Mouse (Mus musculus) right cerebral cortex, postnatal 36 days (tissue): ENCODE data around the gene Paqr6.

Source experiments
- DNase-seq, 2 experiments: peaks; one replicate each; pipeline ENCODE4 v3.0.0; 2022; ENCODE audit warnings: low spot score in 2 of 2, mixed read lengths in 1 of 2

The Paqr6 gene

GRCm38 (mm10) chr3:88364337-88364736 is at the start of gene Paqr6:
Paqr6 (plus strand) TSS chr3:88364584.
- no peak for DNase-seq

GRCm38 (mm10) chr3:88324951-88325405 is 39.4 kb upstream of the Paqr6 start, which contains the start of gene Glmp:
Glmp (plus strand) TSS chr3:88325023.
- DNase-seq: peak; percentile 32 to 42

- no peak for DNase-seq
These were observed 35.4 kb upstream of the Paqr6 start for GRCm38 (mm10) chr3:88328956-88329355.

GRCm38 (mm10) chr3:88331282-88331681 is 33.1 kb upstream of the Paqr6 start:
- no peak for DNase-seq

- DNase-seq: no peak
These were observed 30.2 kb upstream of the Paqr6 start for GRCm38 (mm10) chr3:88334029-88334658.

GRCm38 (mm10) chr3:88334902-88335435 is 29.4 kb upstream of the Paqr6 start:
- no peak for DNase-seq

GRCm38 (mm10) chr3:88335436-88336053 is 28.8 kb upstream of the Paqr6 start:
- DNase-seq: no peak

- peak; percentile 91 to 93 for DNase-seq
These were observed 28.0 kb upstream of the Paqr6 start, which contains the start of the genes Tmem79 and Smg5 for GRCm38 (mm10) chr3:88336058-88337013. Tmem79 (minus strand) TSS chr3:88336148. Smg5 (plus strand) TSS chr3:88336260.

GRCm38 (mm10) chr3:88337367-88338020 is 26.9 kb upstream of the Paqr6 start:
- DNase-seq: peak; percentile 32 to 55

- DNase-seq: no peak
These were observed 26.1 kb upstream of the Paqr6 start for GRCm38 (mm10) chr3:88338316-88338715.

- DNase-seq: no peak
These were observed 25.4 kb upstream of the Paqr6 start for GRCm38 (mm10) chr3:88339006-88339405.

GRCm38 (mm10) chr3:88350732-88351131 is 13.7 kb upstream of the Paqr6 start:
- no peak for DNase-seq

- DNase-seq: no peak
These were observed 11.5 kb upstream of the Paqr6 start for GRCm38 (mm10) chr3:88352907-88353306.

- DNase-seq: no peak
These were observed 9.8 kb upstream of the Paqr6 start for GRCm38 (mm10) chr3:88354396-88355165.

GRCm38 (mm10) chr3:88359584-88359983 is 4.8 kb upstream of the Paqr6 start:
- no peak for DNase-seq

GRCm38 (mm10) chr3:88359989-88360388 is 4.4 kb upstream of the Paqr6 start:
- no peak for DNase-seq

GRCm38 (mm10) chr3:88361096-88361495 is 3.3 kb upstream of the Paqr6 start:
- no peak for DNase-seq

- no peak for DNase-seq
These were observed 2.6 kb upstream of the Paqr6 start for GRCm38 (mm10) chr3:88361612-88362313.

GRCm38 (mm10) chr3:88363700-88364099 is 684 bp upstream of the Paqr6 start:
- DNase-seq: peak; percentile 38 to 50
